Mouse (Mus musculus): ENCODE data around the gene Ska2. TPM values are rescaled to one million over a fixed set of nuclear protein-coding genes. Genes with fewer than 3 reads are reported as not detected.

The Ska2 gene
- total RNA-seq, 2 experiments from 2014 or later = 16.7 to 29.4 TPM

DNA sequence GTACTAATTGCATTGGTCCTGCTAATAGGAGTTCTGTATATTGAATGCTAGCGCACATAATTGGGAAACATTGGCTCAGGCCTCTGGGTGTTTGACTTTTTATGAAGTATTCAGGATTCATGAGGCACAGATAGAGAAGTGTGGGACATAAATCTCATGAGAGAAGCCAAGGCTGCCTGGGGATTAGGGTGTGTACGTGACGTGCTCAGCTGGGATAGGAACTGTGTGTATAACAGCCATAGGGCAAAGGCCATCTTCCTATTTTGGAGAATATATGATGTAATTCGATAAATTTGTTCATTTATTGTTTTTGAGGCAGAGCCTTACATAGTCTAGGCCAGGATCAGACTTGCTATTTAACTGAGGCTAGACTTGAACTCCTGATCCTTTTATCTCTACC, 53.7 kb downstream of the Ska2 start:
- ATAC-seq (replicated peaks; ENCODE audit: low FRiP score, low TSS enrichment, poor library complexity, severe bottlenecking) = no peak

GRCm38 (mm10) chr11:87163751-87164150, 54.7 kb downstream of the Ska2 start:
- ATAC-seq (replicated peaks; ENCODE audit: low FRiP score, low TSS enrichment, poor library complexity, severe bottlenecking) = no peak

DNA sequence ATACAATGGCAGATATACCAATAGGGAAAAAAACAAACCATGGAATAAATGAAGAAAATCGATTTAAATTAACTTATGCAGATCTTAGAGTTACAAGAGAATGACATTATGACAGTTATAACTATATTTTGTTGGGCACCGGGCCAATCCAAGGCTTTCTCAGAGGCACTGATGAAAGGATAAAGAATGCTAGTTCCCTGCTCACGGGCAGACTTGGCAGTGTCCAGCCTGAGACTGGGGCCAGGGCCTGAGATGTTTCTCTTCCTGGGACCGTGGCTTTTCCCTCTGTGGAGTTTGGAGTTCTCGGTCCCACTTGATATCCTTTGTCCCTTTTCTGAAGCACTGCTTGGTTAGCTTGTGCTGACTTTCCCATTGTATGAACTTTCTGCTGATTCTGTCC, 64.6 kb downstream of the Ska2 start:
- no peak for ATAC-seq (replicated peaks; ENCODE audit: low FRiP score, low TSS enrichment, poor library complexity, severe bottlenecking)

Other genes starting within 250 kb of the Ska2 start
- 0.79 and 1.0 TPM in 2 replicates for gene Ypel2, start 115.5 kb upstream of the Ska2 start, total RNA-seq (2014; fragmentation: Nextera tagmentation)
- 1.0 TPM in 2 replicates for gene Ypel2, start 115.5 kb upstream of the Ska2 start, total RNA-seq (2017)
- gene Gdpd1, start 35.2 kb upstream of the Ska2 start, total RNA-seq (2014; fragmentation: Nextera tagmentation) = 4.6 and 4.9 TPM in 2 replicates
- gene Gdpd1, start 35.2 kb upstream of the Ska2 start, total RNA-seq (2017) = 6.4 and 7.4 TPM in 2 replicates
- gene Smg8, start 22.5 kb upstream of the Ska2 start, total RNA-seq (2014; fragmentation: Nextera tagmentation) = 14.3 and 14.6 TPM in 2 replicates
- gene Smg8, start 22.5 kb upstream of the Ska2 start, total RNA-seq (2017) = 22.8 and 32.5 TPM in 2 replicates
- 16.6 and 16.8 TPM in 2 replicates for gene Prr11, start 526 bp upstream of the Ska2 start, total RNA-seq (2014; fragmentation: Nextera tagmentation)
- 8.1 and 11.4 TPM in 2 replicates for gene Prr11, start 526 bp upstream of the Ska2 start, total RNA-seq (2017)
- 42.7 and 48.9 TPM in 2 replicates for gene Trim37, start 17.8 kb downstream of the Ska2 start, total RNA-seq (2014; fragmentation: Nextera tagmentation)
- gene Trim37, start 17.8 kb downstream of the Ska2 start, total RNA-seq (2017) = 76.3 and 80.2 TPM in 2 replicates
- 0.96 and 1.4 TPM in 2 replicates for gene Ppm1e, start 249.8 kb downstream of the Ska2 start, total RNA-seq (2014; fragmentation: Nextera tagmentation)
- gene Ppm1e, start 249.8 kb downstream of the Ska2 start, total RNA-seq (2017) = 2.8 and 6.4 TPM in 2 replicates